Mouse (Mus musculus): ENCODE data around the gene Timm13. TPM values are rescaled to one million over a fixed set of nuclear protein-coding genes. Genes with fewer than 3 reads are reported as not detected.

Timm13 gene
- polyA plus RNA-seq, 1 experiment from 2014 or later: 266 TPM

- WGBS (ENCODE audit: insufficient replicate concordance): 3% methylated on average over 5 of the region's 5 CpGs
- H3K27me3 ChIP-seq: peaks cover 4% of the 10 kb centered on the region; the same call in 1 of the 2 replicates
- peak; percentile 93 for ATAC-seq (ENCODE audit: low read depth)
- no peaks in the 10 kb centered on the region for H3K9me3 ChIP-seq (replicated peaks)
- peak overlapping the region; percentile 40 for H3K9ac ChIP-seq
- H3K4me1 ChIP-seq (replicated peaks): peaks cover 49% of the 10 kb centered on the region
- no peaks in the 10 kb centered on the region for H3K36me3 ChIP-seq
- H3K4me3 ChIP-seq (replicated peaks): 0 out of 2 replicates have a peak overlapping the region, but pooled peaks have one; percentile 2
- H3K4me2 ChIP-seq: peak overlapping the region; percentile 43
- peak; percentile 76 for DNase-seq
- peak overlapping the region; percentile 83 for H3K27ac ChIP-seq
Observed at GRCm38 (mm10) chr10:80880131-80880641, 20.6 kb downstream of the Timm13 start.

GRCm38 (mm10) chr10:80876594-80876993, 24.2 kb downstream of the Timm13 start:
- WGBS (ENCODE audit: insufficient replicate concordance): 30% methylated on average over 3 of the region's 3 CpGs
- Histone ChIP-seq H3K4me2 (no peak overlapping the region), H3K4me3 (replicated peaks) (no peak overlapping the region), H3K4me1 (replicated peaks) (peaks cover 49% of the 10 kb centered on the region), H3K27ac (peak overlapping the region; percentile 61), H3K36me3 (no peaks in the 10 kb centered on the region), H3K9ac (peak overlapping the region; percentile 54; the same call in 1 of the 2 replicates), H3K27me3 (peaks cover 12% of the 10 kb centered on the region), H3K9me3 (replicated peaks) (no peaks in the 10 kb centered on the region)
- DNase-seq (no peak), ATAC-seq (ENCODE audit: low read depth) (no peak)

GRCm38 (mm10) chr10:80876028-80876427, 24.7 kb downstream of the Timm13 start:
- no peak overlapping the region for H3K4me2 ChIP-seq
- H3K27ac ChIP-seq: peak overlapping the region; percentile 61
- H3K9ac ChIP-seq: peak overlapping the region; percentile 54; the same call in 1 of the 2 replicates
- WGBS (ENCODE audit: insufficient replicate concordance): 29% methylated on average over 5 of the region's 5 CpGs
- peaks cover 14% of the 10 kb centered on the region for H3K27me3 ChIP-seq
- peaks cover 49% of the 10 kb centered on the region for H3K4me1 ChIP-seq (replicated peaks)
- no peak overlapping the region for H3K4me3 ChIP-seq (replicated peaks)
- peak; percentile 60 for DNase-seq
- ATAC-seq (ENCODE audit: low read depth): no peak
- no peaks in the 10 kb centered on the region for H3K9me3 ChIP-seq (replicated peaks)
- no peaks in the 10 kb centered on the region for H3K36me3 ChIP-seq

- 67% methylated on average over 9 of the region's 9 CpGs for WGBS (ENCODE audit: insufficient replicate concordance)
- ATAC-seq (ENCODE audit: low read depth): no peak
- DNase-seq: no peak
Observed at GRCm38 (mm10) chr10:80874035-80874434, 26.7 kb downstream of the Timm13 start.

GRCm38 (mm10) chr10:80871581-80871980, 29.2 kb downstream of the Timm13 start, which contains the start of gene Tmprss9:
Gene Tmprss9, plus strand, starts transcription at chr10:80871848.
- H3K4me1 ChIP-seq (replicated peaks): peaks cover 9% of the 10 kb centered on the region
- no peaks in the 10 kb centered on the region for H3K9me3 ChIP-seq (replicated peaks)
- ATAC-seq (ENCODE audit: low read depth) (no peak), DNase-seq (no peak)
- H3K36me3 ChIP-seq: peaks cover 24% of the 10 kb centered on the region
- no peak within 1 kb of the TSS for H3K4me2 ChIP-seq
- H3K9ac ChIP-seq: no peak within 1 kb of the TSS
- 28% methylated on average over 9 of the region's 9 CpGs for WGBS (ENCODE audit: insufficient replicate concordance)
- H3K4me3 ChIP-seq (replicated peaks): no peak within 1 kb of the TSS
- H3K27me3 ChIP-seq: peaks cover 14% of the 10 kb centered on the region
- H3K27ac ChIP-seq: no peak within 1 kb of the TSS

More at GRCm38 (mm10) chr10:80874035-80874434, 26.7 kb downstream of the Timm13 start:
- Histone ChIP-seq H3K4me3 (replicated peaks) (no peak overlapping the region), H3K9me3 (replicated peaks) (no peaks in the 10 kb centered on the region), H3K9ac (no peak overlapping the region), H3K27me3 (peaks cover 14% of the 10 kb centered on the region), H3K4me1 (replicated peaks) (peaks cover 29% of the 10 kb centered on the region), H3K36me3 (no peaks in the 10 kb centered on the region), H3K4me2 (no peak overlapping the region), H3K27ac (peak overlapping the region; percentile 18; the same call in 1 of the 2 replicates)

- H3K4me3 ChIP-seq (replicated peaks): no peak overlapping the region
- ATAC-seq (ENCODE audit: low read depth) (no peak), DNase-seq (no peak)
- 0 out of 2 replicates have a peak, but pooled peaks cover 4% of the 10 kb centered on the region for H3K4me1 ChIP-seq (replicated peaks)
- H3K27ac ChIP-seq: no peak overlapping the region
- WGBS (ENCODE audit: insufficient replicate concordance): 59% methylated on average over 4 of the region's 6 CpGs
- H3K9me3 ChIP-seq (replicated peaks): no peaks in the 10 kb centered on the region
- H3K9ac ChIP-seq: no peak overlapping the region
- H3K27me3 ChIP-seq: peaks cover 14% of the 10 kb centered on the region
- H3K4me2 ChIP-seq: no peak overlapping the region
- H3K36me3 ChIP-seq: peaks cover 29% of the 10 kb centered on the region
Observed at GRCm38 (mm10) chr10:80870993-80871392, 29.8 kb downstream of the Timm13 start.

GRCm38 (mm10) chr10:80864446-80864845, 36.3 kb downstream of the Timm13 start:
- Histone ChIP-seq H3K9ac (no peak overlapping the region), H3K4me3 (replicated peaks) (no peak overlapping the region), H3K36me3 (peaks cover 90% of the 10 kb centered on the region), H3K27me3 (no peaks in the 10 kb centered on the region), H3K4me2 (no peak overlapping the region), H3K4me1 (replicated peaks) (peaks cover 46% of the 10 kb centered on the region), H3K9me3 (replicated peaks) (no peaks in the 10 kb centered on the region), H3K27ac (peak overlapping the region; percentile 100)
- WGBS (ENCODE audit: insufficient replicate concordance): 92% methylated on average over 16 of the region's 16 CpGs
- ATAC-seq (ENCODE audit: low read depth): no peak
- DNase-seq: no peak

- H3K27ac ChIP-seq: peak overlapping the region; percentile 100
- 56% methylated on average over 5 of the region's 5 CpGs for WGBS (ENCODE audit: insufficient replicate concordance)
- peak; percentile 51 for DNase-seq
- H3K4me1 ChIP-seq (replicated peaks): peaks cover 67% of the 10 kb centered on the region
- H3K27me3 ChIP-seq: no peaks in the 10 kb centered on the region
- ATAC-seq (ENCODE audit: low read depth): peak; percentile 56
- H3K9ac ChIP-seq: peak overlapping the region; percentile 71
- H3K9me3 ChIP-seq (replicated peaks): no peaks in the 10 kb centered on the region
- peak overlapping the region; percentile 60 for H3K4me2 ChIP-seq
- H3K4me3 ChIP-seq (replicated peaks): peak overlapping the region; percentile 34
- H3K36me3 ChIP-seq: peaks cover 78% of the 10 kb centered on the region
Observed at GRCm38 (mm10) chr10:80862305-80862704, 38.5 kb downstream of the Timm13 start.

- ATAC-seq (ENCODE audit: low read depth): peak; percentile 83
- Histone ChIP-seq H3K4me3 (replicated peaks) (peak overlapping the region; percentile 99), H3K36me3 (peaks cover 42% of the 10 kb centered on the region), H3K4me1 (replicated peaks) (peaks cover 94% of the 10 kb centered on the region), H3K9ac (peak overlapping the region; percentile 100), H3K9me3 (replicated peaks) (no peaks in the 10 kb centered on the region), H3K4me2 (peak overlapping the region; percentile 96), H3K27ac (peak overlapping the region; percentile 100), H3K27me3 (no peaks in the 10 kb centered on the region)
- 17% methylated on average over 7 of the region's 7 CpGs for WGBS (ENCODE audit: insufficient replicate concordance)
- peak; percentile 85 for DNase-seq
Observed at GRCm38 (mm10) chr10:80858350-80858935, 42.3 kb downstream of the Timm13 start.

- H3K9me3 ChIP-seq (replicated peaks): no peaks in the 10 kb centered on the region
- peak overlapping the region; percentile 96 for H3K4me2 ChIP-seq
- peak; percentile 64 for DNase-seq
- H3K27ac ChIP-seq: peak overlapping the region; percentile 100
- H3K9ac ChIP-seq: peak overlapping the region; percentile 100
- H3K4me1 ChIP-seq (replicated peaks): peaks cover 93% of the 10 kb centered on the region
- no peaks in the 10 kb centered on the region for H3K27me3 ChIP-seq
- 21% methylated on average over 3 of the region's 3 CpGs for WGBS (ENCODE audit: insufficient replicate concordance)
- H3K36me3 ChIP-seq: peaks cover 42% of the 10 kb centered on the region
- peak overlapping the region; percentile 99 for H3K4me3 ChIP-seq (replicated peaks)
- peak; percentile 77 for ATAC-seq (ENCODE audit: low read depth)
Observed at GRCm38 (mm10) chr10:80857848-80858247, 42.9 kb downstream of the Timm13 start.

- Histone ChIP-seq H3K4me2 (peak overlapping the region; percentile 96), H3K9ac (peak overlapping the region; percentile 100), H3K36me3 (peaks cover 40% of the 10 kb centered on the region), H3K27ac (peak overlapping the region; percentile 100), H3K9me3 (replicated peaks) (no peaks in the 10 kb centered on the region), H3K4me3 (replicated peaks) (peak overlapping the region; percentile 99), H3K27me3 (no peaks in the 10 kb centered on the region), H3K4me1 (replicated peaks) (peaks cover 90% of the 10 kb centered on the region)
- WGBS (ENCODE audit: insufficient replicate concordance): 38% methylated on average over 8 of the region's 8 CpGs
- ATAC-seq (ENCODE audit: low read depth): no peak
- DNase-seq: no peak
Observed at GRCm38 (mm10) chr10:80857386-80857785, 43.4 kb downstream of the Timm13 start.

All from liver, embryonic 13.5 days (tissue).